Mouse (Mus musculus) intestine, postnatal 0 days (tissue): ENCODE results near the gene Adipor1. TPM values are rescaled to one million over a fixed set of nuclear protein-coding genes. Genes with fewer than 3 reads are reported as not detected.

ENCODE experiments used
- ATAC-seq: fragments of 200-750 bp; cut with Nextera tagmentation; 2 replicates; pipeline ENCODE4 v1.8.0; 2017; ENCODE audit warnings: mild to moderate bottlenecking, moderate TSS enrichment, moderate library complexity
- H3K27ac ChIP-seq: fragments of 300-500 bp; sonication (generic); 2 replicates; pipeline ENCODE4 v1.5.1; 2014; ENCODE audit warnings: mild to moderate bottlenecking, low read depth, low read length, moderate library complexity
- H3K27me3 ChIP-seq: fragments of 300-500 bp; sonication (generic); replicated peaks from 2 replicates; pipeline ENCODE4 v1.6.1; 2014; ENCODE audit warnings: low read length, mixed read lengths; ENCODE audit not compliant: control insufficient read depth, insufficient read depth
- H3K36me3 ChIP-seq: fragments of 300-500 bp; sonication (generic); 2 replicates; pipeline ENCODE4 v1.6.1; 2014; ENCODE audit warnings: mild to moderate bottlenecking, moderate library complexity; ENCODE audit not compliant: control insufficient read depth, insufficient read depth
- H3K4me1 ChIP-seq: fragments of 300-500 bp; sonication (generic); replicated peaks from 2 replicates; pipeline ENCODE4 v1.6.1; 2014; ENCODE audit warnings: antibody characterized with exemption, low read length, mixed read lengths; ENCODE audit not compliant: control insufficient read depth, insufficient read depth
- H3K4me2 ChIP-seq: fragments of 300-500 bp; sonication (generic); replicated peaks from 2 replicates; pipeline ENCODE4 v1.6.1; 2014; ENCODE audit warnings: low read depth, mild to moderate bottlenecking, moderate library complexity
- H3K4me3 ChIP-seq: fragments of 300-500 bp; sonication (generic); 2 replicates; pipeline ENCODE4 v1.5.1; 2014; ENCODE audit warnings: low read depth, low read length
- H3K9ac ChIP-seq: fragments of 300-500 bp; sonication (generic); 2 replicates; pipeline ENCODE4 v1.6.1; 2014; ENCODE audit warnings: mild to moderate bottlenecking, low read depth, low read length
- H3K9me3 ChIP-seq: fragments of 300-500 bp; sonication (generic); 2 replicates; pipeline ENCODE4 v1.6.1; 2016; ENCODE audit warnings: mixed run types; ENCODE audit not compliant: control insufficient read depth
- CTCF ChIP-seq: sonication (generic); IDR thresholded peaks from 2 replicates; pipeline ENCODE4 v1.5.1; 2016; ENCODE audit warnings: low read depth, mild to moderate bottlenecking, control low read depth, antibody characterized with exemption, moderate library complexity
- WGBS: fragments of 180-500 bp; shearing (Covaris S2); extraction: QIAGEN DNeasy Blood & Tissue Kit; methylation state at CpG from one replicate; pipeline ENCODE4 v1.1.7; 2014; 5-methylcytosine and 5-hydroxymethylcytosine counted together
- polyA plus RNA-seq: library from polyadenylated mRNA; unstranded; fragments of >200 nt; fragmentation: Nextera tagmentation; extraction: Ambion mirVana; gene quantifications from 2 replicates; pipeline ENCODE4 v1.2.1, GENCODE M21; 2015

Adipor1 gene
- polyA plus RNA-seq, 1 experiment from 2014 or later = 77.3 TPM

DNA sequence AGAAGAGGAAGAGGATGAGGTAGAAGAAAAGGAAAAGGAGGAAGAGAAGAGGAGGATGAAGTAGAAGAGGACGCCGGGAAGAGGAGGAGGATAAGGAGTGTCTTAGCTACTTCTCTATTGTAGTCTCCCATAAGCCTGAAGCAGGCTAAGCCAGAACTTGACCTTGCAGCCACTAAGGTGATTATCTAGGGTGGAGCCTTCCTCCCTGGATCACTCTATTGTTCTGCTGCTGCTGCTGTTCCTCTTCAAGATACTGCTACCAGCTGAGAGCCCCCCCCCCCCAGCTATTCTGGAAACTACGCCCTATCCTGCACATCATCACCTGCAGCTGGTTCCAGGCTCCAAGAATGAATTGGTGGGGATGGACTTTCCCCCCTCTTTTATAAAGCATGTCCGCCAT, 30.6 kb upstream of the Adipor1 start:
- no peaks in the 10 kb centered on the region for H3K36me3 ChIP-seq
- no peak for ATAC-seq
- TF ChIP-seq CTCF = no peak
- 83% methylated on average over 4 of the region's 4 CpGs for WGBS
- H3K9ac ChIP-seq = no peak overlapping the region
- no peaks in the 10 kb centered on the region for H3K27me3 ChIP-seq
- no peaks in the 10 kb centered on the region for H3K9me3 ChIP-seq
- no peak overlapping the region for H3K27ac ChIP-seq
- H3K4me2 ChIP-seq = no peak overlapping the region
- H3K4me3 ChIP-seq = no peak overlapping the region
- H3K4me1 ChIP-seq = no peaks in the 10 kb centered on the region

DNA sequence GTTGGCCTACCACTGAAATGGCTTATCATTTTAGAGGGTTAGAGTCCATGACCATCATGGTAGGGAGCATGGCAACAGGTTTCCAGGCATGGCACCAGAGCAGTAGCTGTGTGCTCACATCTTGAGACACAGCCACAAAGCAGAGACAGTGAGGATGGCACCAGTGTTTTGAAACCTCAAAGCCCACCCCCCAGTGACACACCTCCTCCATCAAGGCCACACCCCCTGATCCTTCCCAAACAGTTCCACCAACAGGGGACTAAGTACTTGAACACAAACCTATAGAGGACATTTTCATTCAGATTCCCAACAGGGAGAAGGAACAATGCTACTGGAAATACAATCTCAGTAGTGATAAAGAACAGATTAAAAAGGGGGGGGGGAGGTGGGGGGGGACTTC, 30.0 kb upstream of the Adipor1 start:
- H3K36me3 ChIP-seq = no peaks in the 10 kb centered on the region
- no peaks in the 10 kb centered on the region for H3K4me1 ChIP-seq
- TF ChIP-seq CTCF = no peak
- H3K4me3 ChIP-seq = no peak overlapping the region
- no peak overlapping the region for H3K4me2 ChIP-seq
- H3K27me3 ChIP-seq = no peaks in the 10 kb centered on the region
- no peaks in the 10 kb centered on the region for H3K9me3 ChIP-seq
- H3K9ac ChIP-seq = no peak overlapping the region
- no peak for ATAC-seq
- no peak overlapping the region for H3K27ac ChIP-seq

DNA sequence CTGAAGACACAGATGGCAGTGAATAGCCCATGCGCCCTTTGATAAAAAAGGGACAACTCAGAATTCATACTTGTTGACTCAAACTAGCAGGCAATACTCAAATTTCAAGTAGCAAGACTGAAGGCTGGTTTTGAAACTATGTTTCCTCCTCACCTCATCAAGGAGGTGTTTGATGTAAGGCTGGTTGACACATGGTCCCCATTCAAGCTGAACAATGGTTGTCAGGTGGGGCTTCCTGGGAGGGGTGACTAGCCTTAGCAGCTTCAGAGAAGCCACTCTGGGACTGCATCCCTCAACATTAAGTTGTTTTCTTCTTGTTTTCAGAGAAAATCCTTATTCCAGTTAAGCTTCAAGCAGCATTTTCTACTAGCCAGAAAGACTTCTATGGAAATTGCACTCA, 29.5 kb upstream of the Adipor1 start, which contains the start of gene 4933406M09Rik:
Gene 4933406M09Rik (plus strand): TSS at position 275 of the 400 bp plus-strand sequence.
- no peak within 1 kb of the TSS for H3K27ac ChIP-seq
- TF ChIP-seq CTCF = no peak
- no peak within 1 kb of the TSS for H3K4me2 ChIP-seq
- 97% methylated on average over 1 of the region's 1 CpGs for WGBS
- H3K27me3 ChIP-seq = no peaks in the 10 kb centered on the region
- no peaks in the 10 kb centered on the region for H3K4me1 ChIP-seq
- H3K36me3 ChIP-seq = no peaks in the 10 kb centered on the region
- H3K4me3 ChIP-seq = no peak within 1 kb of the TSS
- H3K9me3 ChIP-seq = no peaks in the 10 kb centered on the region
- ATAC-seq = no peak
- H3K9ac ChIP-seq = no peak within 1 kb of the TSS

DNA sequence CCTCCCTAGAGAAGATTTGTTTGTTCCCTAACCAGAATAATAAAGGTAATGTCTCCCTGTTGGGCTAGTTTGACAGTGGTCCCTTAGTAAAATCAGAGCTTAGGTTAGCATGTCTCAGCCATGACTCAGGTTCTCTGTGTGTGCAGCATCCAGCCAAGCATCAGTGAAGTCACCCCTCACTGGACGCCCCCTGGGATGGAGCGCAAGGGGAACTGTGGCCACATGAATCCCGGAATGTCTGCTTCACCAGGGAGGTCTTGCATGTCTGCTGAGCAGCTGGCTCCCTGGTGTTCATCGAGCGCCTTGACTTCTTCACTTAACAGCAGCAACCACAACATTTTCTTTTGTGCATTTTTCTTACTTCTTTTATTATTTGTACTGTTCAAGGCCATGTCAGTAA, 21.4 kb upstream of the Adipor1 start:
- Histone ChIP-seq H3K9ac (no peak overlapping the region), H3K4me2 (no peak overlapping the region), H3K4me3 (no peak overlapping the region), H3K9me3 (no peaks in the 10 kb centered on the region), H3K27ac (no peak overlapping the region), H3K27me3 (no peaks in the 10 kb centered on the region), H3K4me1 (no peaks in the 10 kb centered on the region), H3K36me3 (no peaks in the 10 kb centered on the region)
- TF ChIP-seq CTCF = no peak
- ATAC-seq = no peak
- 44% methylated on average over 5 of the region's 5 CpGs for WGBS

DNA sequence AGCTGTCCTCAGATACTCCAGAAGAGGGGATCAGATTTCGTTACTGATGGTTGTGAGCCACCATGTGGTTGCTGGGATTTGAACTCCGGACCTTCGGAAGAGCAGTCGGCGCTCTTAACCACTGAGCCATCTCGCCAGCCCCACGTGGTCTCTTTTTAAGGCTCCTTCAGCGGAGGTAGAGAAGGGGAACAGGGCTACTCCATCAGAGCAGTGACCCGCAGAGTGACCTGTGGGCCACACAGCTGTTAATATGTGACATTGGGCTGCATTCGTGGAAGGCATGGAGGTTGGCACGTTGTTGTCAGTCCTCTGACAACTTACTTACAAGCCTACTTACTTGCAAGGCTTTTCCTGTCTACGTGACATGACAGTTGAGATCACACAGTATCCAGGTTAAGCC, 17.0 kb upstream of the Adipor1 start:
- H3K36me3 ChIP-seq = no peaks in the 10 kb centered on the region
- TF ChIP-seq CTCF = no peak
- no peak overlapping the region for H3K4me2 ChIP-seq
- H3K4me3 ChIP-seq = no peak overlapping the region
- no peak overlapping the region for H3K27ac ChIP-seq
- no peaks in the 10 kb centered on the region for H3K4me1 ChIP-seq
- WGBS = 88% methylated on average over 12 of the region's 12 CpGs
- no peaks in the 10 kb centered on the region for H3K27me3 ChIP-seq
- H3K9ac ChIP-seq = no peak overlapping the region
- ATAC-seq = no peak
- no peaks in the 10 kb centered on the region for H3K9me3 ChIP-seq

DNA sequence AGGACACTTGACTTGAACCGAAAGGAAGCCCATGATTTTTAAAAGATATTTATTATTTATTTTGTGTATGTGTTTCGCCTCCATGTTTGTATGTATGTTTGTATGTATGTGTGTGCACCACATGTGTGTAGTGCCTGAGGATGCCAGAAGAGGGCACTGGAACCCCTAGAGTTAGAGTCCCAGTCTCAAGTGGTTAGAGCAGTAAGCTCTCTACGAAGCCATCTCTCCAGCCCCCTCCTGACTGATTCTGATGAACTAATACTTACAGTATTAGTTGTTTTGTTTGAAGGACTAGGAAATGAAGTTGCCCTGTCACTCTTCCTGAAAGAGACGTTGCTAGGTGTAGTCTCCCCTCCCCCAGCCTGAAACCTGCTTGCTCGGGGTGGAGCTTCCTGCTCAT, 15.4 kb upstream of the Adipor1 start:
- ATAC-seq = no peak
- WGBS = 56% methylated on average over 5 of the region's 5 CpGs
- Histone ChIP-seq H3K9me3 (no peaks in the 10 kb centered on the region), H3K27ac (no peak overlapping the region), H3K4me2 (no peak overlapping the region), H3K36me3 (no peaks in the 10 kb centered on the region), H3K4me1 (no peaks in the 10 kb centered on the region), H3K4me3 (no peak overlapping the region), H3K9ac (no peak overlapping the region), H3K27me3 (no peaks in the 10 kb centered on the region)
- peak; percentile 40 for TF ChIP-seq CTCF
